Mouse (Mus musculus) bone marrow, adult 2 months (tissue): ENCODE measurements around the gene Gramd1c. TPM values are rescaled to one million over a fixed set of nuclear protein-coding genes. Genes with fewer than 3 reads are reported as not detected.

ENCODE experiments used
- H3K27ac ChIP-seq: fragments of 200-500 bp; 2 replicates; pipeline ENCODE4 v1.5.1; 2012; ENCODE audit warnings: low read depth, mild to moderate bottlenecking, control low read depth, inconsistent platforms, low read length; ENCODE audit not compliant: control insufficient read depth, poor library complexity, insufficient read depth
- H3K4me1 ChIP-seq: fragments of 200-500 bp; 2 replicates; pipeline ENCODE4 v1.6.1; 2011; ENCODE audit warnings: low read length; ENCODE audit not compliant: control insufficient read depth, insufficient read depth
- H3K4me3 ChIP-seq: fragments of 200-500 bp; replicated peaks from 2 replicates; pipeline ENCODE3; 2011; ENCODE audit warnings: mild to moderate bottlenecking, low read depth, low read length, control low read depth; ENCODE audit not compliant: control insufficient read depth
- CTCF ChIP-seq: fragments of 200-500 bp; IDR thresholded peaks from 2 replicates; pipeline ENCODE4 v1.5.1; 2011; ENCODE audit warnings: low read length, control low read depth; ENCODE audit not compliant: control insufficient read depth, insufficient read depth
- POLR2A ChIP-seq: fragments of 200-500 bp; IDR thresholded peaks from 2 replicates; pipeline ENCODE4 v1.6.1; 2011; ENCODE audit warnings: low read depth, mild to moderate bottlenecking, control low read depth, low read length, borderline replicate concordance; ENCODE audit not compliant: control insufficient read depth
- WGBS: fragments of 180-500 bp; shearing (Covaris S2); methylation state at CpG from one replicate; pipeline ENCODE4 v1.1.7; 2018; 5-methylcytosine and 5-hydroxymethylcytosine counted together
- polyA plus RNA-seq: library from polyadenylated mRNA; stranded (reverse); fragments of >200 nt; gene quantifications from 2 replicates; pipeline ENCODE4 v1.2.4, GENCODE M21; 2011; ENCODE audit warnings: low replicate concordance; ENCODE audit not compliant: missing spikeins, insufficient read depth, insufficient read length

Gramd1c gene
- polyA plus RNA-seq, 1 experiment: 6.3 TPM

DNA sequence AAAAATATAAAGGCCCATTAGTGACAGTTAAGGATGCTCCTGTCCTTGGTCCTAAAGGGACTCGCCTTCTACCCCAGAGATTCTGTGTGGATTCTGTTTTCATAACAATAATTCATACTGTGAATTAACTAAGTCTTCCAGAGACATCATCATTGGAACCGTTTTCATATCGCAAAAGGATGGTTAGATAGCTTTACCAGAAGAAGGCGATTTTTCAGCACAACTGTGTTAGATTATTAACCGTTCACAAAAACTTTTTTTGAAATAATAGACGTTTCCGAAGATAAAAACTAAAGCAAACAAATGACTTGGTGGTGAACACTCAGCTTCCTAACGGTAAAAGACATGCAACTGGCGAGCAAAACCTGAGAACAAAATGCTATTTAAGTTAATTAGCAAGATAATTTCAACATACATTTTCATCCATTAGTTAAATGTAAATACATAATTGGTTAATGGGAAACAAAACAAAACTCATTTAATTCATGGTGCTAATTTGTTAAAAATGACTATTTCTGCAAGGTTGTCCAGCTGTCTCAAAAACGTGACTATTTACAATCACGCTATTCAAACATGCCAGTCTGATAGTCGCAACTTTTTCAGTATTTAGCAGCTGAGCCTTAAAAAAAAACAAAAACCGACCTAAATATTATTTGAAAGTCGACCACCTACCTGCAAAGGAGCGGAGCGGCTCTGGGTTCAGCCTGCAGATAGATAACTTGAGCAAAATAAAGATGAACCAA is 47.6 kb downstream of the Gramd1c start:
- WGBS: 17% methylated on average over 16 of the region's 16 CpGs
- Histone ChIP-seq H3K27ac (no peak overlapping the region), H3K4me1 (peaks cover 1% of the 10 kb centered on the region; the same call in 1 of the 2 replicates), H3K4me3 (peak overlapping the region; percentile 39)
- no peak for TF ChIP-seq POLR2A
- TF ChIP-seq CTCF: no peak

DNA sequence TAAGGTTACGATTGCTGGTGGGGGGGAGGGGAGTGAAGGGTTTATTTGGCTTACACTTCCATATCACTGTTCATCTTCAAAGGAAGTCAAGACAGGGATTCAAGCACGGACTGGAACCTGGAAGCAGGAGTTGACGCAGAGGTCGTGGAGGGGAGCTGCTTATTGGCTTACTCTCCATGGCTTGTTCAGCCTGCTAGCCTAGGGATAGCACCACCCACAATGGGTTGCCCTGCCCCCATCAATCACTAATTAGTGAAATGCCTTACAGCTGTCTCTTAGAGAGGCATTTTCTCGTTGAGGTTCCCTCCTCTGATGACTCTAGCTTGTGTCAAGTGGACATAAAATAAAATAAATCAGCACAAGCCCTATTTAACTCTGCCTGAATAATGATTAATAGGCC is 52.1 kb downstream of the Gramd1c start:
- WGBS: 83% methylated on average over 5 of the region's 5 CpGs
- Histone ChIP-seq H3K27ac (no peak overlapping the region), H3K4me3 (no peak overlapping the region), H3K4me1 (no peaks in the 10 kb centered on the region)
- TF ChIP-seq POLR2A (no peak), CTCF (no peak)

DNA sequence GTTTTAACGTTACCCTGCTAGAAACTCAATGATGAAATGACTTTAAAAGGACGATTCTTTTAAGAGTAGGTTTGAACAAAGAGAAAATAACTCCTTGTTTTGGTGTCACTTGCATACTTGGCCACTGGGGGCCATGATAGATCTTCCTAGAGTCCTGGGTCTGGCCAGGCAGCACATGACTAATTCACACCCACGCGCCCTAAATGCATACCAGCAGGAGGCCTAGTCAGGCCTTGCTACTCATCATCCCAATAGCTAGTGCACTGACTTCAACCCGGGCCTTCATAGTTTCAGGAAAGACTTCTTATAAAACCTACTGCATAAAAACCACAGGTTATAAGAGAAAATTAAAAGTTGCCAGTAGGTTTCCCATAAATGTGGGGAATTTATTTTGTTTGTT is 61.1 kb downstream of the Gramd1c start:
- WGBS: 57% methylated on average over 5 of the region's 5 CpGs
- no peak overlapping the region for H3K4me3 ChIP-seq
- no peaks in the 10 kb centered on the region for H3K4me1 ChIP-seq
- H3K27ac ChIP-seq: no peak overlapping the region
- no peak for TF ChIP-seq POLR2A
- no peak for TF ChIP-seq CTCF

DNA sequence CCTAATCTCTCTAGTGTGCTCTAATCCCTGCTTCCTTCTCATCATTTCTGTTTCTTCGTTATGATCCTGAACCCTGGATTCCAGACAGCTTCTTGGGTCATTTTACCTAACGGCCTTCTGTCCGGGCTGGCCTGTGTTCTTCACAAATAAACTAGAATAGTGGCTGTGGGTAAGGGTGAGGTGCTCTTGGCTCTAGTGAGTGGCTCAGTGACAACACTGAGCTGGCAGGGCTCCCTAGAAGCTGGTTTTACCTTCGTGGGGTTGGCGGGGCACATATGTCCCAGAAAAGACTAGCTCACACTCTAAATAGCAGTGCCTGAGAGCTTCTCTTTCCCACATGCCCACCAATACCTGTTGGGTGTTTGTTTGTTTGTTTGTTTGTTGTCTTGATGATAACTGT is 63.6 kb downstream of the Gramd1c start:
- no peak overlapping the region for H3K27ac ChIP-seq
- TF ChIP-seq CTCF: no peak
- TF ChIP-seq POLR2A: no peak
- no peak overlapping the region for H3K4me3 ChIP-seq
- 84% methylated on average over 5 of the region's 5 CpGs for WGBS
- H3K4me1 ChIP-seq: no peaks in the 10 kb centered on the region

DNA sequence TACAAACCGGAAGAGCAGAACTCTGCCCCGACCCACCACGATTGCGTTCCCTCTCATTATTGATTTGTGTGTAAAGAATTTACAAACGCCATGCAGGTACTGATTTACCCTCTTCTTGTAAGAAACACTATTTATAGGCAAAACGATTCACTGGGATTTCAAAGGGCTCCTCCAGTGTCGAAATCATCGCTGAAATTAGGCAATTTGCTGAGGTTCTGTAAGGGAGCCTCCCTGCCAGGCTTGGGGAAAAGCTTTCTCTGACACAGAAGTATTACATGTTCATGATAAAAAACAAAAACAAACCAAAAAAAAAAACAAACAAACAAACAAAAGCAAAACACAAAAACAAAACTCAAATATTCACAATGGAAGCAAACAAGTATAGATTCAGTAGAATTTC is 64.0 kb downstream of the Gramd1c start:
- TF ChIP-seq CTCF (no peak), POLR2A (no peak)
- whole genome bisulfite sequencing: 78% methylated on average over 8 of the region's 8 CpGs
- no peaks in the 10 kb centered on the region for H3K4me1 ChIP-seq

DNA sequence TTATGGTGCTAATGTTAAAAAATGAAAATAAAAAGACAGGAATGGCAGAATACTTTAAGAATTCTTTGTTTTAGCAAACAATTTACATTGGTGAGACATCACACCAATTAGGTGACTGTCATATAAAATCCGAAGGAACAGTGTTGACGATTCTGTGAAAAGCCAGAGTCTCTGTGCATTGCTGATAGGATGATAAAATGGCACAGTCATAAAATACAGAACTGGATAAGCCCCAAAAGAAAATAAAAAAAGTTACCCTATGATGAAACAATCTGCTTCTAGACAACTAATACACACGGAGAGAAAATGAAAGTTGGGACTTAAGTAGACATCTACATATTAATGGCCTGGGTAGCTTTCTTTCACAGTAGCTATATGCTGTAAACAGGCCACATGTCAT is 68.5 kb downstream of the Gramd1c start:
- TF ChIP-seq POLR2A: no peak
- no peak for TF ChIP-seq CTCF
- 68% methylated on average over 3 of the region's 3 CpGs for WGBS
- H3K27ac ChIP-seq: no peak overlapping the region
- H3K4me3 ChIP-seq: no peak overlapping the region
- H3K4me1 ChIP-seq: no peaks in the 10 kb centered on the region

More for the DNA sequence above, 64.0 kb downstream of the Gramd1c start:
- Histone ChIP-seq H3K27ac (no peak overlapping the region), H3K4me3 (no peak overlapping the region)

DNA sequence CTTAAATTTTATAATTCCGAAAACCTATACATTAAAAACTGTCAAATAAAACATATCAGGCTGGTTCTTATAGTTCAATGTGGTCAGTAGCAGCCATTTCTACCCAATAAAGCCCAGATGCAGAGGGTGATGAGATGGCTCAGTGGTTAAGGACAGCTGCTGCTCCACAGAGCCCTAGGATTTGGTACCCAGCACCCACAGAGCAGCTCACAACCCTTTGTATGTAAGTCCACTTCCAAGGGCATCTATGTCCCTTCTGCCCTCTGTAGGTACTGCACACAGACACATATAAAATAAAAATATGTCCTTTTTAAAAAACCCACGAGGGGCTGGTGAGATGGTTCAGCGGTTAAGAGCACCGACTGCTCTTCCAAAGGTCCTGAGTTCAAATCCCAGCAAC is 76.8 kb downstream of the Gramd1c start:
- 91% methylated on average over 4 of the region's 4 CpGs for WGBS
- Histone ChIP-seq H3K4me1 (no peaks in the 10 kb centered on the region), H3K27ac (no peak overlapping the region), H3K4me3 (no peak overlapping the region)
- TF ChIP-seq POLR2A (no peak), CTCF (no peak)

DNA sequence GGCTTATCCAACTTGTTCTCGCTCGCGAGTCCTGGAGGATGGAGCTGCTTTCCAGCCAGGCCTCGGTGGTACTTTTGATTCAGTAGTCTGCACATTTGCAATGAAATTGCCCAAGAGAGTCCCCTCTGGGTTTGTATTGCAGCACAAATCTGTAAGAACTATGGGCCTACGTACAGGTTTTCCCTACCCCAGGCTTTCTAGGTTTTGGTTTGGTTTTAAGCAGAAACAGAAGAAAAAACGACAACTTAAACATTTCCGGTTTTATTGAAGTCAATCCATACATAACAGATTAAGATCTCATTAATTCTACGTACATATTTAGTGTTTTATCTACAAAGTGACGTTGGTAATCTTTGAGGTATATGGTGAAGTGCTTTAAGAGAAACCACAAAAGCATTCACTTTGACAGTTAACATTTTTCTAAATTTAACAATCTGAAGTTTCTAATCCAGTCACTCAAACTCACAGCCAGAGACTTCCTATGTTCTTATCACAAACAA is 83.0 kb downstream of the Gramd1c start:
- no peak for TF ChIP-seq POLR2A
- WGBS: 7% methylated on average over 9 of the region's 9 CpGs
- Histone ChIP-seq H3K27ac (no peak overlapping the region; the same call in 1 of the 2 replicates), H3K4me3 (peak overlapping the region; percentile 53), H3K4me1 (no peaks in the 10 kb centered on the region)
